Mouse (Mus musculus) intestine, embryonic 14.5 days (tissue): Measurements from ENCODE around the gene Sult2a7. TPM values are rescaled to one million over a fixed set of nuclear protein-coding genes. Genes with fewer than 3 reads are reported as not detected.

ENCODE experiments used
- ATAC-seq: fragments of 200-750 bp; cut with Nextera tagmentation; replicated peaks from 2 replicates; pipeline ENCODE4 v1.8.0; 2017; ENCODE audit warnings: low read depth, moderate number of reproducible peaks, moderate TSS enrichment, moderate library complexity; ENCODE audit not compliant: low FRiP score, low TSS enrichment
- DNase-seq: peaks from one replicate; pipeline ENCODE4 v3.0.0-alpha.2; 2018; ENCODE audit warnings: low spot score
- H3K27ac ChIP-seq: fragments of 300-500 bp; sonication (generic); 2 replicates; pipeline ENCODE4 v1.5.1; 2014; ENCODE audit warnings: low read depth, mild to moderate bottlenecking, control low read depth
- H3K27me3 ChIP-seq: fragments of 300-500 bp; sonication (generic); replicated peaks from 2 replicates; pipeline ENCODE4 v1.6.1; 2014; ENCODE audit warnings: low read length, control low read depth; ENCODE audit not compliant: control insufficient read depth, insufficient read depth
- H3K36me3 ChIP-seq: fragments of 300-500 bp; sonication (generic); 2 replicates; pipeline ENCODE4 v1.6.1; 2014; ENCODE audit warnings: low read length, control low read depth; ENCODE audit not compliant: control insufficient read depth, insufficient read depth
- H3K4me1 ChIP-seq: fragments of 300-500 bp; sonication (generic); replicated peaks from 2 replicates; pipeline ENCODE4 v1.6.1; 2014; ENCODE audit warnings: low read length, control low read depth, mixed read lengths; ENCODE audit not compliant: control insufficient read depth, insufficient read depth
- H3K4me2 ChIP-seq: fragments of 300-500 bp; sonication (generic); 2 replicates; pipeline ENCODE4 v1.6.1; 2014; ENCODE audit warnings: low read length
- H3K4me3 ChIP-seq: fragments of 300-500 bp; sonication (generic); 2 replicates; pipeline ENCODE4 v1.5.1; 2014; ENCODE audit warnings: low read depth, low read length, control low read depth, mixed read lengths
- H3K9ac ChIP-seq: fragments of 300-500 bp; sonication (generic); 2 replicates; pipeline ENCODE4 v1.6.1; 2014; ENCODE audit warnings: mild to moderate bottlenecking, low read length
- H3K9me3 ChIP-seq: fragments of 300-500 bp; sonication (generic); 2 replicates; pipeline ENCODE4 v1.6.1; 2016; ENCODE audit warnings: low read length, control low read depth; ENCODE audit not compliant: control insufficient read depth
- WGBS: fragments of 180-500 bp; shearing (Covaris S2); extraction: QIAGEN DNeasy Blood & Tissue Kit; methylation state at CpG from one replicate; pipeline ENCODE4 v1.1.7; 2014; 5-methylcytosine and 5-hydroxymethylcytosine counted together
- polyA plus RNA-seq: library from polyadenylated mRNA; unstranded; fragments of >200 nt; fragmentation: Nextera tagmentation; extraction: Ambion mirVana; gene quantifications from 2 replicates; pipeline ENCODE4 v1.2.1, GENCODE M21; 2014

The Sult2a7 gene
- not detected in 2 replicates for polyA plus RNA-seq

- Histone ChIP-seq H3K36me3 (no peaks in the 10 kb centered on the region), H3K4me3 (no peak within 1 kb of the TSS), H3K4me1 (no peaks in the 10 kb centered on the region), H3K27ac (no peak within 1 kb of the TSS), H3K4me2 (no peak within 1 kb of the TSS), H3K9me3 (peaks cover 3% of the 10 kb centered on the region; the same call in 1 of the 2 replicates), H3K27me3 (no peaks in the 10 kb centered on the region), H3K9ac (no peak within 1 kb of the TSS)
- 90% methylated on average over 4 of the region's 4 CpGs for WGBS
- ATAC-seq (no peak), DNase-seq (no peak)
Observed at GRCm38 (mm10) chr7:14494130-14494529, at the start of gene Sult2a7. Gene Sult2a7 (minus strand): TSS chr7:14494230.

DNA sequence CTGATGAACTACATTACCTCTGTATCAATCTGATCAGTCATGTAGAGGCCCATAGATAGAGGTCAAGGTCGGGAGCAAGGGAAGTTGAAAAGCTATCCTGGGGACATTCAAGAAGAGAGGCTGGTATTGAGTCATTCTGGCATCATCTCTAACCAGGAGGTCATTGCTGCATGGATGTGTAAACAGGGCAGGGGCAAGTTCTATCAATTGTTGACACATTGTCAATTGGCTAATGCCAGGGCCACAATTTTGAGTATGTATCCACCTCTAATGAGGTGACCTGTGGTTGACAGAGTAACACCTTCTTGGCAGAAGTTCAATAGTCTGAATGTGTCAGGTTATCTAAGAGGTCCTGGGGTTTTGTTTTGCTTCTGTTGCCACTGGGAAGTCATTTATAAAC is 31.2 kb upstream of the Sult2a7 start:
- Histone ChIP-seq H3K4me1 (no peaks in the 10 kb centered on the region), H3K4me3 (no peak overlapping the region), H3K36me3 (no peaks in the 10 kb centered on the region), H3K27ac (no peak overlapping the region), H3K4me2 (no peak overlapping the region), H3K9me3 (peaks cover 2% of the 10 kb centered on the region; the same call in 1 of the 2 replicates), H3K27me3 (no peaks in the 10 kb centered on the region), H3K9ac (no peak overlapping the region)
- ATAC-seq (no peak), DNase-seq (no peak)
- 70% methylated on average over 1 of the region's 1 CpGs for WGBS

DNA sequence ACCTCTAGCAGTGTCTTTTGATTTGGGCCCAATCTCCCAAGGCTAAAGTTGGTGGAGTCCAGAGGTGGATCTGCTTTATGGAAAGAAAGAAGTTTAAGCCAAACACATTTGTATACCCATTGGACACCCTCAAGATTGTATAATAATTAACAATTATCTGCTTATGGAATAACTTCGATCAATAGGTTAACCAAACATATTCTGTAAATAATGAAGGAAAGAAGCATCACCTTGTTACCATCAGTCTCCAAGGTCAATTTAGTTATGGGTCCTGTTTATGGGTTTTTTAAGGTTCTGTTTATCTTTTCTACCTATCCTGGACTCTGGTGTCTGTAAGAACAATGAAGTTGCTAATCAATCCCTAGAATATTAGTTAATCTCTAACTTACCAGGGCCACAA is 28.6 kb upstream of the Sult2a7 start:
- ATAC-seq (no peak), DNase-seq (no peak)
- H3K27me3 ChIP-seq: no peaks in the 10 kb centered on the region
- no peak overlapping the region for H3K4me3 ChIP-seq
- H3K36me3 ChIP-seq: no peaks in the 10 kb centered on the region
- H3K4me1 ChIP-seq: no peaks in the 10 kb centered on the region
- H3K4me2 ChIP-seq: no peak overlapping the region
- H3K27ac ChIP-seq: no peak overlapping the region
- no peak overlapping the region for H3K9ac ChIP-seq
- WGBS: 73% methylated on average over 1 of the region's 1 CpGs
- H3K9me3 ChIP-seq: peaks cover 3% of the 10 kb centered on the region; the same call in 1 of the 2 replicates

- no peaks in the 10 kb centered on the region for H3K4me1 ChIP-seq
- H3K4me3 ChIP-seq: no peak overlapping the region
- no peaks in the 10 kb centered on the region for H3K36me3 ChIP-seq
- no peak overlapping the region for H3K27ac ChIP-seq
- H3K4me2 ChIP-seq: no peak overlapping the region
- peaks cover 4% of the 10 kb centered on the region; the same call in 1 of the 2 replicates for H3K9me3 ChIP-seq
- H3K9ac ChIP-seq: no peak overlapping the region
- DNase-seq (no peak), ATAC-seq (no peak)
- no peaks in the 10 kb centered on the region for H3K27me3 ChIP-seq
- WGBS: 74% methylated on average over 3 of the region's 3 CpGs
Observed at GRCm38 (mm10) chr7:14518301-14518700, 24.3 kb upstream of the Sult2a7 start.

DNA sequence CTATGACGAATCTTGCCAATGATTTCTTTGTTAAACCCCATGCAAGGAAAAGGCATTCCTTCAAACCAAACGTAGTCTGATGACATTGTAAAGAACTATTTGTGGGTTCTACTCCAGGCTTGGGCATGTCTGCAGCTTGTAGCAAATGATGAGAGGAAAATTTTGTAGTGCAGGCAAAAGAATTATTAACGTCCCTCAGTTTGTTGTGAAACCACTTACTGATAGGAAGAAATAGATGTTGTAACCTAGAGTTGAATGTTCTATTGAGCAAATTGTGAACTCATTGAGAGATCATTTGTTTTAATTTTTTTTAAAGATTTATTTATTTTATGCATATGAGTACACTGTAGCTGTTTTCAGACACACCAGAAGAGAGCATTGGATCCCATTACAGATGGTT is 1.1 kb downstream of the Sult2a7 start:
- Histone ChIP-seq H3K4me1 (no peaks in the 10 kb centered on the region), H3K4me2 (no peak overlapping the region), H3K9ac (no peak overlapping the region), H3K4me3 (no peak overlapping the region), H3K36me3 (no peaks in the 10 kb centered on the region), H3K27ac (no peak overlapping the region), H3K9me3 (peaks cover 3% of the 10 kb centered on the region; the same call in 1 of the 2 replicates), H3K27me3 (no peaks in the 10 kb centered on the region)
- WGBS: 69% methylated on average over 3 of the region's 3 CpGs
- DNase-seq (no peak), ATAC-seq (no peak)

DNA sequence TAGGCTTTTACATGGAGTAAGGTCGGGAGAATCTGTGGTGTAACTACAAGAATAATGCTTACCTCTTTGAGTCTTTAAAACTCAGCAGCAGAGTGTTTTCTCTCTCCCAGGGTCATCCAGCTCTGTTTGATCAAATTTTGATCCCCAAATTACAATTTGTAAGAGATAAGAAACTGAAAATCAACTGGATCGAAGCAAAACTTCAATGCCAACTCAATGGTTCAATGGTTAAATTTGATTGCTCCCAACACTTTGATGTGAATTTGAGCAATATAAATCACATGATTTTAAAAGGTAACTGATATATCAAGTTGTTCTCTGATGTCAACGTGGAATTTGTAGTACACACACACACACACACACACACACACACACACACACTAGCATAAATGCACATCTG is 47.5 kb downstream of the Sult2a7 start, which contains the start of gene Sult2a8:
TSS of gene Sult2a8 (minus strand) at position 236 of the 400 bp plus-strand sequence.
- Histone ChIP-seq H3K36me3 (no peaks in the 10 kb centered on the region), H3K27ac (no peak within 1 kb of the TSS), H3K9ac (no peak within 1 kb of the TSS), H3K4me1 (no peaks in the 10 kb centered on the region), H3K4me2 (no peak within 1 kb of the TSS), H3K27me3 (no peaks in the 10 kb centered on the region), H3K9me3 (0 out of 2 replicates have a peak, but pooled peaks cover 3% of the 10 kb centered on the region), H3K4me3 (no peak within 1 kb of the TSS)
- ATAC-seq: no peak
- 62% methylated on average over 3 of the region's 3 CpGs for WGBS
- DNase-seq: no peak

- Histone ChIP-seq H3K27ac (no peak overlapping the region), H3K4me2 (no peak overlapping the region), H3K9me3 (no peaks in the 10 kb centered on the region), H3K4me3 (no peak overlapping the region), H3K9ac (no peak overlapping the region), H3K27me3 (no peaks in the 10 kb centered on the region), H3K4me1 (no peaks in the 10 kb centered on the region), H3K36me3 (no peaks in the 10 kb centered on the region)
- DNase-seq (no peak), ATAC-seq (no peak)
Observed at GRCm38 (mm10) chr7:14439581-14439980, 54.4 kb downstream of the Sult2a7 start.

DNA sequence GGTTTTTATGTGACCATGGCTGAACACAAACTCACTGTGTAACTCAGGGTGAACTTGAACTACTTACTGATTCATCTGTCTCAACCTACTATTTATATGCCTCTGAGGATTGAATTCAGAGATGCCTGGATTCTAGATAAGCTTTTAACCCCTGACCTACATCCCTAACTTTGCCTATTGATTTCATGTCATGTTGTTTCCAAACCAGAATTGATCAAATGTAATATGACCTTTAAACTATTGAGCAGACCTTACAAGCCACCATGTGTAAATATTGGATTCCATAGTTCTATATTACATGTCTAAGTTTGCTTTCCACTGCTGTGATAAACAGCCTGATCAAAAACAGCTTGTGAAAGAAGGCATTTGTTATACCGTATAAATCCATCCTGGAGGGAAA is 55.5 kb downstream of the Sult2a7 start:
- no peak for ATAC-seq
- WGBS: 75% methylated on average over 1 of the region's 1 CpGs
- H3K9ac ChIP-seq: no peak overlapping the region

DNA sequence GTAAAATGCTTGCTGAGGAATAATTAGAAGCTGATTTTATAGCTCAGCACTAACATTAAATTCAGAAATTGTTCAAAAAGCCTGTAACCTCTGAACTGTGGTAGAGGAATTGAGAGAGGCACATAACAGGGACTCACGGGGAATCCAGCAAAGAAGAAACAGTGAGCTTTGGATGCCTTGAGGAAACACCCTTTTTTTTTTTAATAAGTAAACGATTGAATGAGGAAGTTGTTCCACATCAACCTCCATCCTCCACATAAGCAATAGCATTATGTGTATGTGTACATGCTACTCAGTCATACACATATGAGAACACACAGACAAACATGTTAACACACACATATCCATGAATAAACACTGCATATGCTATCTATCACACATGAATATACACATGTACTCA is 56.0 kb downstream of the Sult2a7 start:
- Histone ChIP-seq H3K36me3 (no peaks in the 10 kb centered on the region), H3K4me2 (no peak overlapping the region), H3K27me3 (no peaks in the 10 kb centered on the region), H3K27ac (no peak overlapping the region), H3K9ac (no peak overlapping the region), H3K4me3 (no peak overlapping the region), H3K4me1 (no peaks in the 10 kb centered on the region), H3K9me3 (no peaks in the 10 kb centered on the region)
- 83% methylated on average over 2 of the region's 2 CpGs for WGBS
- ATAC-seq: no peak
- DNase-seq: no peak

More for the DNA sequence above, 55.5 kb downstream of the Sult2a7 start:
- H3K27me3 ChIP-seq: no peaks in the 10 kb centered on the region
- no peaks in the 10 kb centered on the region for H3K36me3 ChIP-seq
- H3K4me3 ChIP-seq: no peak overlapping the region
- H3K9me3 ChIP-seq: no peaks in the 10 kb centered on the region
- H3K4me2 ChIP-seq: no peak overlapping the region
- DNase-seq: no peak
- H3K27ac ChIP-seq: no peak overlapping the region
- no peaks in the 10 kb centered on the region for H3K4me1 ChIP-seq
